Mouse (Mus musculus): ENCODE results near the gene Prl2c5.
"Not testable (repeated sequence)": the region's sequence is repeated elsewhere in the genome, so short reads cannot be mapped to it uniquely, and the experiment has no call there.

The Prl2c5 gene

GRCm38 (mm10) chr13:13182415-13182814 lies at the start of gene Prl2c5:
Prl2c5 (plus strand) TSS chr13:13182715.
- in situ Hi-C loops (cut with MboI, MseI) = not testable (repeated sequence)

GRCm38 (mm10) chr13:13162777-13163485 lies 19.6 kb upstream of the Prl2c5 start:
- in situ Hi-C loops (cut with MboI, MseI) = loop anchor here (5.0 kb wide), 1 partner anchor 346 kb away; no protein-coding TSS in a partner anchor

GRCm38 (mm10) chr13:13168631-13169030 lies 13.9 kb upstream of the Prl2c5 start:
- in situ Hi-C loops (cut with MboI, MseI) = not testable (repeated sequence)

DNA sequence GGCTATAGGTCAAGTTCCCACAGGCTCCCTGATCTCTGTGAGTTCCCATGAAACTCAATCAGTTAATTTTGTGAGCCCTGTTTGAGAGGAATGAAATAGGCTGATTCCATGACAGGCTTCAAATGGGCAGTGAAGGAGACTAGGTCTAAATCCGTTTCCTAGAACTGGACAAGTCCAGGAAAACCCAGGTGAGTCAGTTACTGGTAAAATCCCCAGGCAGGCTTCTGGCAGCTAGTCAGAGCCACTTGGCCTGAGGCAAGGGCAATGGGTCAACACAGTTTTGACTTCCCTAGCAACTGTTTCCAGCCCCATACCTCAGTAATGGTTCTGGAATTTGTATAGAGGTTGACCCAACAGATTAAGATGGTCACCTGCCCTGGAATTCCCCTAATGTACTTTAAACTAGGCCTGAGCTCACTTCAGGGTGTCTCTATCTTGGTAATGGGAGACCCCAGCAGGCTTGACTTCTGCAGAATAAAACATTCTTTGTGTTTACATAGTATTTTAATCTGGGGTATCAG lies 8.8 kb upstream of the Prl2c5 start:
- in situ Hi-C loops (cut with MboI, MseI) = not testable (repeated sequence)

- in situ Hi-C loops (cut with MboI, MseI) = loop anchor here (5.0 kb wide), 1 partner anchor 163 kb away; no protein-coding TSS in a partner anchor
Measured at GRCm38 (mm10) chr13:13175736-13176135, 6.8 kb upstream of the Prl2c5 start.

- in situ Hi-C loops (cut with MboI, MseI) = not testable (repeated sequence)
Measured at GRCm38 (mm10) chr13:13211168-13211567, 28.7 kb downstream of the Prl2c5 start.

DNA sequence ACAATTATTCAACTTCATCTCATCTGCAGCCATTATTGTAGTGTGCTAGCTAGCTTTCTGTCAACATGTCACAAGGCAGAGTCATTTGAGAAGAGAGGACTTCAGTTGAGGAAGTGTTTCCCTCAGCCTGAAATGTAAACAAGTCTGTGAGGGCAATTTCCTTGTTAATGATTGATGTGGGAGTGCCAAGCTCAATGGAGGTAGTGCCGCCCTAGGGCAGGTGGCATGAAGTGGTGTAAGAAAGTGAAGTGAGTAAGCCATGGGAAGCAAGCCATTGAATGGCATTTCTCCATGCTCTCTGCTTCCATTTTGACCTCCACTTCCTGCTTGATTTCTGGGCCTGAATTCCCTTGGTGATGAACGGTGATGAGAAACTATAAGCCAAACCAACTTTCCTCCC lies 33.8 kb downstream of the Prl2c5 start:
- in situ Hi-C loops (cut with MboI, MseI) = not testable (repeated sequence)

GRCm38 (mm10) chr13:13220231-13220630 lies 37.7 kb downstream of the Prl2c5 start:
- in situ Hi-C loops (cut with MboI, MseI) = loop anchor here (5.0 kb wide), 1 partner anchor 308 kb away; no protein-coding TSS in a partner anchor

GRCm38 (mm10) chr13:13237456-13237855 lies 54.9 kb downstream of the Prl2c5 start:
- in situ Hi-C loops (cut with MboI, MseI) = loop anchor here (5.0 kb wide), 2 partner anchors 305 to 510 kb away; no protein-coding TSS in a partner anchor

Measured in regulatory T cell (primary cell).